Mouse (Mus musculus): ENCODE measurements at regions not wholly inside any gene's neighbourhood (a gene's known extent, or its start where the extent isn't known, plus 50 kb on each side); places are given as distances from the start of the nearest gene placed in this dataset.
A peak's percentile ranks its signal among the peaks of the same experiment; 100 is the strongest.

GRCm38 (mm10) chr7:135860288-135860687 lies 144.1 kb upstream of the Mki67 start:
- no peaks in the 10 kb centered on the region for H3K36me3 ChIP-seq
- H3K27ac ChIP-seq: peak overlapping the region; percentile 54; the same call in 1 of the 2 replicates
- H3K4me2 ChIP-seq: no peak overlapping the region
- H3K27me3 ChIP-seq: 0 out of 2 replicates have a peak, but pooled peaks cover 2% of the 10 kb centered on the region
- H3K9me3 ChIP-seq (replicated peaks): no peaks in the 10 kb centered on the region
- no peak overlapping the region for H3K4me3 ChIP-seq
- no peak overlapping the region for H3K9ac ChIP-seq
- peaks cover 20% of the 10 kb centered on the region for H3K4me1 ChIP-seq (replicated peaks)
- no peak for ATAC-seq (replicated peaks; ENCODE audit: insufficient number of reproducible peaks, insufficient read depth, low FRiP score, low read depth)
- WGBS: 55% methylated on average over 4 of the region's 4 CpGs

- 50% methylated on average over 14 of the region's 14 CpGs for WGBS
- Histone ChIP-seq H3K36me3 (no peaks in the 10 kb centered on the region), H3K9ac (no peak overlapping the region), H3K27me3 (0 out of 2 replicates have a peak, but pooled peaks cover 2% of the 10 kb centered on the region), H3K9me3 (replicated peaks) (no peaks in the 10 kb centered on the region), H3K4me1 (replicated peaks) (peaks cover 20% of the 10 kb centered on the region), H3K4me3 (no peak overlapping the region), H3K4me2 (no peak overlapping the region), H3K27ac (peak overlapping the region; percentile 54)
- no peak; the same call in 1 of the 2 replicates for ATAC-seq (replicated peaks; ENCODE audit: insufficient number of reproducible peaks, insufficient read depth, low FRiP score, low read depth)
These were observed 144.7 kb upstream of the Mki67 start for GRCm38 (mm10) chr7:135860741-135861408.

- no peak overlapping the region for H3K4me2 ChIP-seq
- no peak overlapping the region for H3K4me3 ChIP-seq
- H3K9me3 ChIP-seq (replicated peaks): no peaks in the 10 kb centered on the region
- peaks cover 20% of the 10 kb centered on the region for H3K4me1 ChIP-seq (replicated peaks)
- no peak; the same call in 1 of the 2 replicates for ATAC-seq (replicated peaks; ENCODE audit: insufficient number of reproducible peaks, insufficient read depth, low FRiP score, low read depth)
- 0 out of 2 replicates have a peak, but pooled peaks cover 2% of the 10 kb centered on the region for H3K27me3 ChIP-seq
- H3K36me3 ChIP-seq: no peaks in the 10 kb centered on the region
- no peak overlapping the region for H3K9ac ChIP-seq
- WGBS: 46% methylated on average over 7 of the region's 7 CpGs
- peak overlapping the region; percentile 54 for H3K27ac ChIP-seq
These were observed 145.2 kb upstream of the Mki67 start for GRCm38 (mm10) chr7:135861409-135861805.

GRCm38 (mm10) chr7:135863581-135864426 lies 147.6 kb upstream of the Mki67 start:
- Histone ChIP-seq H3K9ac (no peak overlapping the region), H3K4me2 (peak overlapping the region; percentile 28), H3K9me3 (replicated peaks) (no peaks in the 10 kb centered on the region), H3K27ac (peak overlapping the region; percentile 28), H3K4me3 (no peak overlapping the region), H3K36me3 (no peaks in the 10 kb centered on the region), H3K27me3 (no peaks in the 10 kb centered on the region), H3K4me1 (replicated peaks) (peaks cover 20% of the 10 kb centered on the region)
- WGBS: 37% methylated on average over 22 of the region's 22 CpGs
- no peak for ATAC-seq (replicated peaks; ENCODE audit: insufficient number of reproducible peaks, insufficient read depth, low FRiP score, low read depth)

- Histone ChIP-seq H3K9me3 (replicated peaks) (no peaks in the 10 kb centered on the region), H3K27me3 (no peaks in the 10 kb centered on the region), H3K4me1 (replicated peaks) (no peaks in the 10 kb centered on the region), H3K9ac (no peak overlapping the region), H3K36me3 (no peaks in the 10 kb centered on the region), H3K4me2 (no peak overlapping the region), H3K4me3 (no peak overlapping the region), H3K27ac (no peak overlapping the region)
- WGBS: 67% methylated on average over 6 of the region's 6 CpGs
- no peak for ATAC-seq (replicated peaks; ENCODE audit: insufficient number of reproducible peaks, insufficient read depth, low FRiP score, low read depth)
These were observed 154.8 kb upstream of the Mki67 start for GRCm38 (mm10) chr7:135870981-135871380.

- H3K27me3 ChIP-seq: no peaks in the 10 kb centered on the region
- ATAC-seq (replicated peaks; ENCODE audit: insufficient number of reproducible peaks, insufficient read depth, low FRiP score, low read depth): no peak
- 70% methylated on average over 6 of the region's 6 CpGs for WGBS
These were observed 161.1 kb upstream of the Mki67 start for GRCm38 (mm10) chr7:135877091-135877874.

GRCm38 (mm10) chr7:135878750-135879149 lies 162.6 kb upstream of the Mki67 start:
- Histone ChIP-seq H3K4me2 (no peak overlapping the region), H3K4me1 (replicated peaks) (0 out of 2 replicates have a peak, but pooled peaks cover 3% of the 10 kb centered on the region), H3K27ac (no peak overlapping the region), H3K4me3 (no peak overlapping the region), H3K27me3 (no peaks in the 10 kb centered on the region), H3K36me3 (no peaks in the 10 kb centered on the region), H3K9me3 (replicated peaks) (no peaks in the 10 kb centered on the region), H3K9ac (no peak overlapping the region)
- no peak for ATAC-seq (replicated peaks; ENCODE audit: insufficient number of reproducible peaks, insufficient read depth, low FRiP score, low read depth)
- 57% methylated on average over 3 of the region's 3 CpGs for WGBS

More at GRCm38 (mm10) chr7:135877091-135877874, 161.1 kb upstream of the Mki67 start:
- Histone ChIP-seq H3K36me3 (no peaks in the 10 kb centered on the region), H3K9me3 (replicated peaks) (no peaks in the 10 kb centered on the region), H3K9ac (no peak overlapping the region), H3K27ac (no peak overlapping the region), H3K4me3 (no peak overlapping the region), H3K4me2 (no peak overlapping the region), H3K4me1 (replicated peaks) (0 out of 2 replicates have a peak, but pooled peaks cover 3% of the 10 kb centered on the region)

- Histone ChIP-seq H3K9me3 (replicated peaks) (no peaks in the 10 kb centered on the region), H3K4me1 (replicated peaks) (0 out of 2 replicates have a peak, but pooled peaks cover 3% of the 10 kb centered on the region), H3K4me3 (no peak overlapping the region), H3K36me3 (no peaks in the 10 kb centered on the region), H3K27me3 (no peaks in the 10 kb centered on the region), H3K9ac (no peak overlapping the region), H3K27ac (no peak overlapping the region), H3K4me2 (no peak overlapping the region)
- no peak for ATAC-seq (replicated peaks; ENCODE audit: insufficient number of reproducible peaks, insufficient read depth, low FRiP score, low read depth)
- WGBS: 91% methylated on average over 9 of the region's 9 CpGs
These were observed 164.3 kb upstream of the Mki67 start for GRCm38 (mm10) chr7:135880446-135880845.

- H3K9me3 ChIP-seq (replicated peaks): no peaks in the 10 kb centered on the region
- H3K4me2 ChIP-seq: no peak overlapping the region
- no peaks in the 10 kb centered on the region for H3K36me3 ChIP-seq
- H3K4me1 ChIP-seq (replicated peaks): no peaks in the 10 kb centered on the region
- ATAC-seq (replicated peaks; ENCODE audit: insufficient number of reproducible peaks, insufficient read depth, low FRiP score, low read depth): no peak
- H3K4me3 ChIP-seq: no peak overlapping the region
- no peak overlapping the region for H3K9ac ChIP-seq
- no peak overlapping the region for H3K27ac ChIP-seq
- H3K27me3 ChIP-seq: no peaks in the 10 kb centered on the region
- WGBS: 86% methylated on average over 4 of the region's 4 CpGs
These were observed 166.1 kb upstream of the Mki67 start for GRCm38 (mm10) chr7:135882306-135882705.

- H3K9me3 ChIP-seq (replicated peaks): no peaks in the 10 kb centered on the region
- WGBS: 42% methylated on average over 3 of the region's 3 CpGs
- no peak for ATAC-seq (replicated peaks; ENCODE audit: insufficient number of reproducible peaks, insufficient read depth, low FRiP score, low read depth)
- no peaks in the 10 kb centered on the region for H3K36me3 ChIP-seq
- no peak overlapping the region for H3K27ac ChIP-seq
- H3K4me3 ChIP-seq: peak overlapping the region; percentile 13; the same call in 1 of the 2 replicates
- peaks cover 12% of the 10 kb centered on the region for H3K4me1 ChIP-seq (replicated peaks)
- no peak overlapping the region for H3K9ac ChIP-seq
- peak overlapping the region; percentile 52 for H3K4me2 ChIP-seq
- no peaks in the 10 kb centered on the region for H3K27me3 ChIP-seq
These were observed 172.4 kb upstream of the Mki67 start for GRCm38 (mm10) chr7:135888598-135888997.

Measured in heart, embryonic 15.5 days (tissue).